Mouse (Mus musculus): Measurements from ENCODE around the gene Cav2.

The Cav2 gene

GRCm38 (mm10) chr6:17280939-17281756 is at the start of gene Cav2:
Gene Cav2 (plus strand): TSS chr6:17281185.
- ATAC-seq (ENCODE audit: low TSS enrichment): peak; percentile 85

DNA sequence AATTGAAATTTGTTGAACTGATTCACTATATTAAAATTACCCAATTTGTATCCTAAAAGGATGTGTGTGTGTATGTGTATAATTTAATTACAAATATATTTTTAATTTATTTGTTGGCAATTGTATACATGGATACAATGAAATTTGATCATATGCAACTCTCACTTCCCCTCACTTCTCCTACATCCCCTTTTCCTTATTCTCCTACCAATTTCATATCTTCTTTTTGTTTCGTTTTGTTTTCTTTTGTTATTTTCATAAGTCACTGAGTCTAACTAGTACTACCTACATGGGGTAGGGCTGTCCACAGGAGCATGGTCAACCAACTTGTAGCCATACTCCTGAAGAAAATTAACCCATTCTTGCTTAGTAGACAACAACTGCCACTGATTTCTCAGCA is 41.3 kb upstream of the Cav2 start:
- ATAC-seq (ENCODE audit: low TSS enrichment): no peak

- ATAC-seq (ENCODE audit: low TSS enrichment): no peak
Measured at GRCm38 (mm10) chr6:17241013-17241412, 40.0 kb upstream of the Cav2 start.

DNA sequence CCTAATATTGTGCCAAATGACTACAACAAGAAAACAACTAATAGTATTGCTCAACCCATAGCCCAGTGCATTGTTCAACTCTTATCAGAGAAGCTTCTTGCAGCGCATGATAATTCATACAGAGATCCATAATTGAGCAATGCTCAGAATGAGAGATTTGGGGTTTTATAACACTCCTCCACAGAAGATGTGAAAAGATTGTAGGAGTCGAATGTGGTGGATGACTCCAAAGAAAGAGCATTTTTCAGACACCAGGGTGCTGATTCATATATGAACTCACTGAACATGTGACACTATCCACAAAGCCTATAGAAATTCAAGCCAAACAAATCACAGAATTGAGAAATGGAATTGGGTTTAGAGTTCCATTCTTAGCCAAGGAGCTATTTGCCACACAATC is 34.0 kb upstream of the Cav2 start:
- ATAC-seq (ENCODE audit: low TSS enrichment): peak; percentile 80

DNA sequence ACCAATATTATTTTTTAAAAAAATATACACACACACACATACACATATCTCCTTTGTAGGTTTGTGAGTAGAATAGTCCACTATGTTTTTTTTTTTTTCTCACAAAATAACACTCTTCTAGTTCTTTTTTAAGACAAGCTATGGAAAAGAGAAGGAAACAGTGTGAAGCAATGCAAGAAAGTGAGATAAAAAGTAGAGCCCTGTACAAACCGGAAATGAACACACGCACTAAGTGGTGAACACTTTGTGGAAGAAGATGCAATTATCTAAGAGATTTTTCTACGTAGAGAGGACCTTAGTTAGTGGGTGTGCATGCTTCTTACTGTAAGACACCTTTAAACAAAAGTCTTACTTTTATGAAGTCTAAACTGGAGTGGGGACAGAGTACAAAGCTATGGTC is 33.3 kb upstream of the Cav2 start:
- no peak for ATAC-seq (ENCODE audit: low TSS enrichment)

GRCm38 (mm10) chr6:17248241-17248640 is 32.7 kb upstream of the Cav2 start:
- ATAC-seq (ENCODE audit: low TSS enrichment): no peak

- ATAC-seq (ENCODE audit: low TSS enrichment): no peak
Measured at GRCm38 (mm10) chr6:17251958-17252357, 29.0 kb upstream of the Cav2 start.

DNA sequence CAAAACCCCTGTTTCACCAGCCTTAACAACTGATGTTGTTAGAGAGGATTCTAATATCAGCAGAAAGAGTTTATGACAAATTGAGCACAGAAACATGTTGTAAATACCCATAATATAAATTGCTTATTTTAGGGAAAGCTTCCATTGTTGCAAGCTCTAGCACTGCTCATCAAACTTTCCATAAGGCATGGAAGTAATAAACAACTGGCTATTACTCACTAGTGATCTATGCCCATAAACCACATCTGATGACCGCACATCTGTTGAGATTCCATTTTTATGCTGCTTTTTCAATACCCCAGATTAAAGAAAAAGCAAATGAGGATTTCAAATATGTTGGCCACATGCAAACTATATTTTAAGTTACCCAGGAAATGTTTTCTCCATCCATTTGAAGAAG is 22.8 kb upstream of the Cav2 start:
- ATAC-seq (ENCODE audit: low TSS enrichment): no peak

DNA sequence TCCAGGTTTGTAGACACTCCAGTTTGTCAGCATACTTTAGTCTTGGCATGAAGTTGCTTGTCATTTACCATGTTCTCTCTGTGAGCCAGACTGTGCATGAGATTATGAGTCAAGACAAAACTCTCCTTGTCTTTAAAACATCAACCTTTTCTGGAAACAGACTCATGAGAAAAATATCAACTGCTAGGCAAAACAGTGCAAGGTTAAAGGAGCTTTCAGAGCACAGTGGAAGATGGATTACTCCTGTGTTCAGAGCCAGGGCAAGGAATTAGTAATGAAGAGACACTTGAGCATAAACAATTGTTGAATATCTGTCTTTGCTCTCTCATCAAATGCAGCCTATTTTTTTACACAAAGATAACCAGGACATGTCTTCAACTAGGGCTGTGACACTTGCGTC is 22.1 kb upstream of the Cav2 start:
- ATAC-seq (ENCODE audit: low TSS enrichment): no peak

GRCm38 (mm10) chr6:17262786-17263185 is 18.2 kb upstream of the Cav2 start:
- ATAC-seq (ENCODE audit: low TSS enrichment): no peak

- ATAC-seq (ENCODE audit: low TSS enrichment): no peak
Measured at GRCm38 (mm10) chr6:17265043-17265442, 15.9 kb upstream of the Cav2 start.

DNA sequence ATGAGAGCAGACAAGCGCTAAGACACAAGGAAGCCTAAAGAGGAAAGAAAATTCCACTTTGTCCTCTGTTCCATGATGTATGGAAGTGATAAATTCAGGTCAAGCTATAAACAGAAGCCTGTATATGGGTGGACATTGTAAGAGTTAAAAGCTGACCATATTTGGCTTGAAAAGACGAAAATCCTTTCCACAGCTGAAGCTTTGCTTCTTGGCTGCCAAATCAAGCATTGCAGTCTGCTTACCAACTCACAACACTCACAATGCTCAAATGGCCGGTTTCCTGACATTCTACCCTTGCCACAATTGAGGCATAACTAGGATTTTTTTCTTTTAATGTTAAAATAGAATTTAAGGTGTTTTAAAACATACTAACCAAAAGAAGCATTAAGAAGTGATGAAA is 14.5 kb upstream of the Cav2 start:
- 0 out of 2 replicates have a peak, but pooled peaks have one; percentile 16 for ATAC-seq (ENCODE audit: low TSS enrichment)

DNA sequence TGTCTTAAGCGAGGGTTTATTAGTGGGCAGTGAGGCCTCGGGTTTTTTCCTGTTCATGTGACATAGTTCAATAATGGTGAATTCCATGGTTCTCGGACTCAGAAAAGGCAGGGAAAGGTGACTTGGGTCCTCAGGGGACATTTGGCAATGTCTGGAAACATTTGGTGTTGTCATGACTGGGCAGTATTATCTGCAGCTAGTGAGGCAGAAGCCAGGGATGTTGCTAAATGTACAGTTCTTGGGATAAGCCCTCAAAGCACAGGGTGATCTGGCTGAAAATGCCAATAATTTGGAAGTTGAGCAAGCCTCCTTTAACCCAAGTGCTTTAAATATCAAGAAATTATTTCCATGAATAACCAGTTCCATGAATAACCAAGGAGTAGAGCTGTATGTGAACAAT is 2.6 kb upstream of the Cav2 start:
- no peak for ATAC-seq (ENCODE audit: low TSS enrichment)

DNA sequence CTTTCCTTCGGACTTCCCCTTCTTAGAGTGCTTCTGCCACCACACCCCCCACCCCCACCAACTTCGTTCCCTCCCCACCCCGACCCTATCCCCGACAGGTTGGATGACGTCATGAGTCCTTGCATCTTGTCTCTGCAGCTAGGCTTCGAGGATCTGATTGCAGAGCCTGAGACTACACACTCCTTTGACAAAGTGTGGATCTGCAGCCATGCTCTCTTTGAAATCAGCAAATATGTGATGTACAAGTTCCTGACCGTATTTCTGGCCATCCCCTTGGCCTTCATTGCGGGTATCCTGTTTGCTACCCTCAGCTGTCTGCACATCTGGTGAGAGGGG is 740 bp downstream of the Cav2 start:
- peak; percentile 41 for ATAC-seq (ENCODE audit: low TSS enrichment)

DNA sequence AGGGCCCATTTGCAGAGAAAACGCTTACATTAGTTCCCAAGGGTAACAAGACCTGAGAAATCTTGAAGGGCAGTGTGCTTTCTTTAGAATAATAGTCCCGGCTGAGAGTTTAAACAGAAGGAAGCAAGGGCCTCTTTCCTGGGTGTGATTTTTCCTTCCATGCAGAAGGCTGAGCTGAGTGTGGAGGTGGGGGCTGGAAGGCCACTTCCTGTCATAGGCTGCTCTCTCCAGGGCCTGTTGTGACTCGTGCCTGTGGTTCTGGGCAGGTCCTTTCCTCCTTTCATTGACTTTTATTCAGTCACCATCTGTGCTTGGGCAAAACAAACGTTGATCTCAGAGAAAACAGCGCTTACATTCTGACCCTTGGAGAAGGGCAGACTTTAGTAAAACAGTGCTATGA is 1.2 kb downstream of the Cav2 start:
- ATAC-seq (ENCODE audit: low TSS enrichment): 0 out of 2 replicates have a peak, but pooled peaks have one; percentile 22

DNA sequence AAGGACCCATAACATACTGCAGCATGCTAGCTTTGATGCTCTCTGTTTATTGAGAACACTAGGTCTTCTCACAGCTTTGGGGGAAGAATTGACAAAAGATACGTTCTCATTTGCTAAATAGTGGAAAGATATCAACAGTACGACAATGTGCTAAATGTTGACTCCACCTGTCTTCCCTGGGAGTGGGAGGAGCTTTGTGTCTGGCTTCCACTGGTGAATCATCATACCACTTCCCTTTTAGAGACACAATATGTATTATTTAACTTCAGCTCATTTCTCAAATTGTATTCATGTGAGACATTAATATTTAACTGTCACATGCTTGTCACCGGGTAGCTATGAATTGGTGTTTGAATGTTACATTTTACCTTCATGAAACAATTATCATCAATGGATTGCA is 2.8 kb downstream of the Cav2 start:
- ATAC-seq (ENCODE audit: low TSS enrichment): no peak

- ATAC-seq (ENCODE audit: low TSS enrichment): no peak
Measured at GRCm38 (mm10) chr6:17286381-17286780, 5.4 kb downstream of the Cav2 start.

- no peak for ATAC-seq (ENCODE audit: low TSS enrichment)
Measured at GRCm38 (mm10) chr6:17295116-17295515, 14.1 kb downstream of the Cav2 start.

DNA sequence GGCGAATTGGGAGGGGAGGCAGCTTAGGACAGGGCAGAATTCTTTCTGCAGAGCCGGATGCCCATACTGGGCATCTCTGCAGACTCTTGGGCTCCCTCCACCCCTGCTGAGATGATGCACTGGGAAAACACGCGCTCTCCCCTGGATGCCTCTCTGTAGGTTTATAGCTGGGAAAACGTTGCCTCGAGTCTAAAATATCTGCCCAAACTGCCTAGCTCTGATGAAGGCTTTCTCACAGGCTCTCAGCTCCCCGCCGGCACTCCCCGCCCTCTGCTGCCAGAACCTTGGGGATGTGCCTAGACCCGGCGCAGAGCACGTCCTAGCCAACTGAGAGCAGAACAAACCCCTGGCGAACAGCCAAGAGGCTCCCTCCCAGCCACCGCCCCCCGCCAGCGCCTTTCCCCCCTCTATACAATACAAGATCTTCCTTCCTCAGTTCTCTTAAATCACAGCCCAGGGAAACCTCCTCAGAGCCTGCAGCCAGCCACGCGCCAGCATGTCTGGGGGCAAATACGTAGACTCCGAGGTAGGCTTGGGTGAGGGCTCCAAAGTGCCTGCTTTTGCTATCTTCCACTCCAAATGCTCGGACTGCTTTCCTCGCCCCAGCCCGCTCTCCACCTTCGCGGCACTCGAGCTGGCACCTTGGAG is 25.1 kb downstream of the Cav2 start, which contains the start of gene Cav1:
Gene Cav1 (plus strand): TSS at position 382 of the 648 bp plus-strand sequence.
- ATAC-seq (ENCODE audit: low TSS enrichment): peak; percentile 87

GRCm38 (mm10) chr6:17306602-17307325 is 25.8 kb downstream of the Cav2 start:
- no peak for ATAC-seq (ENCODE audit: low TSS enrichment)

- peak; percentile 38; the same call in 1 of the 2 replicates for ATAC-seq (ENCODE audit: low TSS enrichment)
Measured at GRCm38 (mm10) chr6:17307461-17308115, 26.6 kb downstream of the Cav2 start.

GRCm38 (mm10) chr6:17308661-17309060 is 27.7 kb downstream of the Cav2 start:
- ATAC-seq (ENCODE audit: low TSS enrichment): no peak

Measured in frontal cortex, adult (tissue).